Mouse (Mus musculus): ENCODE measurements at regions not wholly inside any gene's neighbourhood (a gene's known extent, or its start where the extent isn't known, plus 50 kb on each side); places are given as distances from the start of the nearest gene placed in this dataset.
A peak's percentile ranks its signal among the peaks of the same experiment; 100 is the strongest.

DNA sequence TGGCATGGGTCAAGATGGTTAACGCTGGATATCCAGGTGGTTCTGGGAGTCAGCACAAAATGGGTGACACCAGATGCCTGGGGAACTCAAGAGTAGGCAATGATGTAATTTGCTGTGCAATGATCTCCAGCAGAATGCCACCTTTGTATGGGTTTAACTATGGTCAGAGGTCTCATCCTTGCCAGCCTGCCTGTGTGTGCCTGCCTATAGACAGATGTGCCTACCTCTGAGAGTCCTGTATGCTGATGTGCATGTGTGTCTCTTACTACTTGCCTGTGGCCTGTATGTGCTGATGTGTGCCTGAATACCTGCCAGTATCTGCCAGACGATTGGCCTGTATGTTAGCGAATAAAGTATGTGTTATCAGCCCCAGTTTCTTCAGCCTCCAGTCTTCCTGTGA, 138.6 kb upstream of the Palmd start:
- H3K36me3 ChIP-seq (ENCODE audit: control insufficient read depth, insufficient read depth, low read length): no peaks in the 10 kb centered on the region
- H3K27ac ChIP-seq (ENCODE audit: control insufficient read depth, insufficient read depth, low read depth, low read length): no peak overlapping the region
- TF ChIP-seq CTCF (IDR thresholded peaks at IDR 0.05; ENCODE audit: control insufficient read depth, insufficient read depth, insufficient replicate concordance, low read depth, low read length): no peak
- TF ChIP-seq POLR2A (IDR thresholded peaks at IDR 0.05; ENCODE audit: control insufficient read depth, low read depth, low read length): no peak
- no peaks in the 10 kb centered on the region for H3K4me1 ChIP-seq (ENCODE audit: control insufficient read depth, insufficient read depth, low read length)
- H3K4me3 ChIP-seq (ENCODE audit: control insufficient read depth, low read depth, low read length): no peak overlapping the region
- no peaks in the 10 kb centered on the region for H3K27me3 ChIP-seq (ENCODE audit: control insufficient read depth, insufficient read depth, low read length)

DNA sequence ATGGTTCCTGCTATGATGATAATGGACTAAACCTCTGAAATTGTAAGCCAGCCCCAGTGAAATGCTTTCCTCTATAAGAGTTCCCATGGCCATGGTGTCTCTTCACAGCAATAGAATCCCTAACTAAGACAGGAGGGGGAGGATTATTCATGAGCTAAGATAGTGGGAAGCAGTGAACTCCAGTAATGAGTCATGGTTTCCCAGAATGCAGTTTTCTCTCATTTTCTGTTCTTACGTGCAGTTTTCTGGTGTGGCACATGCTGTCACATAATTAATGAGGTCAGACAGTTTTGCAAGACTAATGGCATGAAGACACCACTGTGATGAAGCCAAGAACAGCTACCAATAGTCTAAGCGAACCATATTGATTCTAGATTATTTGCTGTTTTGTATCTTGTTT, 118.9 kb upstream of the Palmd start:
- no peaks in the 10 kb centered on the region for H3K27me3 ChIP-seq (ENCODE audit: control insufficient read depth, insufficient read depth, low read length)
- TF ChIP-seq CTCF (IDR thresholded peaks at IDR 0.05; ENCODE audit: control insufficient read depth, insufficient read depth, insufficient replicate concordance, low read depth, low read length) (no peak), POLR2A (IDR thresholded peaks at IDR 0.05; ENCODE audit: control insufficient read depth, low read depth, low read length) (no peak)
- H3K4me1 ChIP-seq (ENCODE audit: control insufficient read depth, insufficient read depth, low read length): no peaks in the 10 kb centered on the region
- no peaks in the 10 kb centered on the region for H3K36me3 ChIP-seq (ENCODE audit: control insufficient read depth, insufficient read depth, low read length)
- H3K4me3 ChIP-seq (ENCODE audit: control insufficient read depth, low read depth, low read length): no peak overlapping the region
- no peak overlapping the region for H3K27ac ChIP-seq (ENCODE audit: control insufficient read depth, insufficient read depth, low read depth, low read length)

DNA sequence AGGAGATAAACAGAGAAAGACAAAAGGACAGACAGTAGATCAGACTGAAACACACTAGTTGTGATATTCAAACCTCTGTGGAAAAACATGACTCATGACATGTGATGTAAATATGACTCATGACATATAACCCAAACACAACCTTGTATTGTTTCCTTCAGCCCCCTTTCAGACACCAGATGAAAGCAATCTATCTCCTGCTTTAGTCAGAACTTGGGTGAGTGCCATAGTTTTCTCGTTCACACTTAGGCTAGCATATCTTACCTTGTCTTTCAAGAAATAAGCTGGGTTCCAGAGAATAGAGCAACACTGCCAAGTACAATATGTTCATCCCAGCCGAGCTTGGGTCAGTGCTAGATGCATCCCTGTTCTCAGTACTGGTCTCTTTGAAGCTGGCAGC, 107.9 kb upstream of the Palmd start:
- no peak for TF ChIP-seq POLR2A (IDR thresholded peaks at IDR 0.05; ENCODE audit: control insufficient read depth, low read depth, low read length)
- TF ChIP-seq CTCF (IDR thresholded peaks at IDR 0.05; ENCODE audit: control insufficient read depth, insufficient read depth, insufficient replicate concordance, low read depth, low read length): no peak
- Histone ChIP-seq H3K27me3 (ENCODE audit: control insufficient read depth, insufficient read depth, low read length) (no peaks in the 10 kb centered on the region), H3K4me3 (ENCODE audit: control insufficient read depth, low read depth, low read length) (peak overlapping the region; percentile 45; the same call in 1 of the 2 replicates), H3K36me3 (ENCODE audit: control insufficient read depth, insufficient read depth, low read length) (no peaks in the 10 kb centered on the region), H3K27ac (ENCODE audit: control insufficient read depth, insufficient read depth, low read depth, low read length) (no peak overlapping the region), H3K4me1 (ENCODE audit: control insufficient read depth, insufficient read depth, low read length) (no peaks in the 10 kb centered on the region)

DNA sequence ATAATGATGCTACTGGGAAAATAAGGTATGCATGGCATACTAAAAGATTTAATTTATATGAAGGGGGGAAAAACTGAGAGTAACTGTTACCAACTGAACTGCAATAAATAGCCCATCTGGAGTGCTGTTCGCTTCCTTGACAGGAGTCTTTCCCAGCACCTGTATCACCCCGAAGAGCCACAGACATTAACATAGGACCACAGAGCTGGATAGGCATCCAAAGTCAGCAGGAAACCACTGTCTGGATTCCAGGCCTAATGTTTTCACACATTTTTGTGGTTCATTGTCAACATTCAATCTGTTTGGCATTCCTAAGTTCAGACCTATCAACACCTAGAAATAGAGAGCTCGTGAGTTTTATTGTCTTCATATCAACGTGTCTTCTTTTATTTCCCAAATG, 104.6 kb upstream of the Palmd start:
- Histone ChIP-seq H3K27me3 (ENCODE audit: control insufficient read depth, insufficient read depth, low read length) (no peaks in the 10 kb centered on the region), H3K4me3 (ENCODE audit: control insufficient read depth, low read depth, low read length) (no peak overlapping the region), H3K4me1 (ENCODE audit: control insufficient read depth, insufficient read depth, low read length) (no peaks in the 10 kb centered on the region), H3K36me3 (ENCODE audit: control insufficient read depth, insufficient read depth, low read length) (no peaks in the 10 kb centered on the region), H3K27ac (ENCODE audit: control insufficient read depth, insufficient read depth, low read depth, low read length) (no peak overlapping the region)
- TF ChIP-seq POLR2A (IDR thresholded peaks at IDR 0.05; ENCODE audit: control insufficient read depth, low read depth, low read length) (no peak), CTCF (IDR thresholded peaks at IDR 0.05; ENCODE audit: control insufficient read depth, insufficient read depth, insufficient replicate concordance, low read depth, low read length) (no peak)

DNA sequence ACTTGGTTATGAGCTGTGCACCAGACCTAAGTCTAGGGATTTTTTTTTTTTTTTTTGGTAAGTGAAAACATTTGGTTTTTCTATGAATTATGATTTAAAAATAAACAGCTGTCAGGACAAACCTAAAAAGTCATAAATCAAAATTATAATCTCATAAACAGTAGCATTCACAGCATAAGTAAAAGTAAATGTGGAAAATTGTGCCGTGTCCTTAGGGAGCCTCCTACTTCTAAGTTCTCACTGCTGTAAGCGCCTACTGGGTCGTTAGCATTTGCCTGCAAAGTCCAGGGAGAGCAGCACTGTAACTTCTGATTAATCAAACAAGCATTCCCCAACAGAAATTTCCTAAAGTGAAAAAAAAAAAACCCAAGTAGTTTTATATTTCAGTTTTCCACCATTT, 104.2 kb upstream of the Palmd start:
- no peaks in the 10 kb centered on the region for H3K4me1 ChIP-seq (ENCODE audit: control insufficient read depth, insufficient read depth, low read length)

DNA sequence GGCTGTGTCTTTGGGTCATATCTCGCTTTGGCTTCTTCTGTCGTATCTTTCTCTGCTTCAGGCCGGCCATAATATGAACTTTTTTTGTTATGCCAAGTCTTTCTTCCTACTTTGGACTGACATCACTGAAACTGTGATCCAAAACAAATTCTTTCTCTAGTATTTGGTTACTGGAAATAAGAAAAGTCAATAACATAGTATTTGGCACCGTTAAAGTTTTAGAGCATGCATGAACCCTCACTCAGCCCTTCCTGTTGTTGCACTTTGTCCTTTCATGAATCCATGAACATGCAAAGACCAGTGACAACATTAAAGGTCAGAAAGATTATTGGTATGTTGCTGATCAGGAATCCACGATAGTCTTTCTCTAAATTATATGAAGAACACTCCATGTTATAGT, 103.1 kb upstream of the Palmd start:
- no peaks in the 10 kb centered on the region for H3K4me1 ChIP-seq (ENCODE audit: control insufficient read depth, insufficient read depth, low read length)
- no peaks in the 10 kb centered on the region for H3K36me3 ChIP-seq (ENCODE audit: control insufficient read depth, insufficient read depth, low read length)
- H3K27ac ChIP-seq (ENCODE audit: control insufficient read depth, insufficient read depth, low read depth, low read length): no peak overlapping the region
- H3K27me3 ChIP-seq (ENCODE audit: control insufficient read depth, insufficient read depth, low read length): no peaks in the 10 kb centered on the region
- TF ChIP-seq CTCF (IDR thresholded peaks at IDR 0.05; ENCODE audit: control insufficient read depth, insufficient read depth, insufficient replicate concordance, low read depth, low read length) (no peak), POLR2A (IDR thresholded peaks at IDR 0.05; ENCODE audit: control insufficient read depth, low read depth, low read length) (no peak)
- H3K4me3 ChIP-seq (ENCODE audit: control insufficient read depth, low read depth, low read length): no peak overlapping the region

More for the DNA sequence above, 104.2 kb upstream of the Palmd start:
- Histone ChIP-seq H3K27me3 (ENCODE audit: control insufficient read depth, insufficient read depth, low read length) (no peaks in the 10 kb centered on the region), H3K4me3 (ENCODE audit: control insufficient read depth, low read depth, low read length) (no peak overlapping the region), H3K27ac (ENCODE audit: control insufficient read depth, insufficient read depth, low read depth, low read length) (no peak overlapping the region), H3K36me3 (ENCODE audit: control insufficient read depth, insufficient read depth, low read length) (no peaks in the 10 kb centered on the region)
- no peak for TF ChIP-seq POLR2A (IDR thresholded peaks at IDR 0.05; ENCODE audit: control insufficient read depth, low read depth, low read length)
- TF ChIP-seq CTCF (IDR thresholded peaks at IDR 0.05; ENCODE audit: control insufficient read depth, insufficient read depth, insufficient replicate concordance, low read depth, low read length): no peak

DNA sequence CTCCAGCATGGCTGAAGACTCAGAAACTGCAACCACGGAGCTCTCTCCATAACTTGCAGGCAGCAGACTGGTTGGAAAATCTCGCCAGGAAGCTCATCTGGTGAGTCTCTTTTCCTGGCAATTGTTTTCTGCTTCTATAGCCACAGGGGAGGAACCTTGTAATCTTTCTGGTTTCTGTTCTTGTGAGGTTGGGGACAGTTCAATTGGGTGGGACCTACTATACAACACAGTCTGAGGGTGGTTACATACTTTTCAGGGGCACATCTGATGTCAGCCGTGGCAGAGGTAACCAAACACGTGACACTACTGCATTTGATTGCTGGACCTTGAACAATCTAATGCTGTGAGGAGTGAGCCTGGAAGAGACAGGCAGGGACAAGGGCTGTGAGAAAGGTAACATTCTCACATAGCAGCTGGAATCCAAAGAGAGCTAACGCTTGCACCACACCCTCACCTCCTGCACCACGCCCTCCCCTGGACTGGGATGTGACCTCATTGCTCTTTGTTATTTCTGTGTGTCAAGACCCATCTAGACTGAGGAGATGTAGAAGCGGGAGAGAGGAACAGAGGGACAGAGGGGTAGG, 98.8 kb upstream of the Palmd start:
- H3K4me1 ChIP-seq (ENCODE audit: control insufficient read depth, insufficient read depth, low read length): no peaks in the 10 kb centered on the region
- no peaks in the 10 kb centered on the region for H3K36me3 ChIP-seq (ENCODE audit: control insufficient read depth, insufficient read depth, low read length)
- TF ChIP-seq CTCF (IDR thresholded peaks at IDR 0.05; ENCODE audit: control insufficient read depth, insufficient read depth, insufficient replicate concordance, low read depth, low read length): no peak
- no peak for TF ChIP-seq POLR2A (IDR thresholded peaks at IDR 0.05; ENCODE audit: control insufficient read depth, low read depth, low read length)
- no peak overlapping the region for H3K4me3 ChIP-seq (ENCODE audit: control insufficient read depth, low read depth, low read length)
- H3K27ac ChIP-seq (ENCODE audit: control insufficient read depth, insufficient read depth, low read depth, low read length): no peak overlapping the region
- H3K27me3 ChIP-seq (ENCODE audit: control insufficient read depth, insufficient read depth, low read length): no peaks in the 10 kb centered on the region

DNA sequence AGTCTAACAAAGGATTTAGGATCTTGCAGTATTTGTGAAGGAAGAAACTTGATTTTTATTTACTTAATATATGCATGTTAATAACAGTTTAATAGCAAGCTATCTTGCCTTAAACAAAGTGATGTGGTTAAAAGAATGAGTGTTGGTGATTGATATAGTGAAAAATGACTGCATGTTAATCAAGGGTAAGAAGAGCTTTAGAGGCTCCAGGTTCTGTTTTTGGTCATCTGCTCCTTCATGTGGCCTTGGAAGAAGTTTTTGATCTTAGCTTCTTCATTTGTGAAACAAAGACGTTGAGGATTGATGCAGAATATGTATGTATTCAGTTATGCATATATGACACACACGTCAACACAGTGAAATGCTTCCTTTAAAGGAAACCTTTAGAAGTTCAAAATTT, 97.1 kb upstream of the Palmd start:
- no peaks in the 10 kb centered on the region for H3K36me3 ChIP-seq (ENCODE audit: control insufficient read depth, insufficient read depth, low read length)
- TF ChIP-seq CTCF (IDR thresholded peaks at IDR 0.05; ENCODE audit: control insufficient read depth, insufficient read depth, insufficient replicate concordance, low read depth, low read length) (no peak), POLR2A (IDR thresholded peaks at IDR 0.05; ENCODE audit: control insufficient read depth, low read depth, low read length) (no peak)
- H3K4me3 ChIP-seq (ENCODE audit: control insufficient read depth, low read depth, low read length): no peak overlapping the region
- H3K27ac ChIP-seq (ENCODE audit: control insufficient read depth, insufficient read depth, low read depth, low read length): no peak overlapping the region
- no peaks in the 10 kb centered on the region for H3K27me3 ChIP-seq (ENCODE audit: control insufficient read depth, insufficient read depth, low read length)
- H3K4me1 ChIP-seq (ENCODE audit: control insufficient read depth, insufficient read depth, low read length): no peaks in the 10 kb centered on the region
